Mouse (Mus musculus) olfactory bulb, adult 2 months (tissue): Measurements from ENCODE around the gene Purb.

Experiments used
- CTCF ChIP-seq: fragments of 200-500 bp; IDR thresholded peaks from 2 replicates; pipeline ENCODE4 v1.5.1; 2012; ENCODE audit warnings: low read depth, mild to moderate bottlenecking, low read length, moderate library complexity; ENCODE audit not compliant: insufficient read depth
- POLR2A ChIP-seq: fragments of 200-500 bp; IDR thresholded peaks from 2 replicates; pipeline ENCODE4 v1.6.1; 2012; ENCODE audit warnings: mild to moderate bottlenecking, low read depth, low read length, moderate library complexity; ENCODE audit not compliant: insufficient read depth

DNA sequence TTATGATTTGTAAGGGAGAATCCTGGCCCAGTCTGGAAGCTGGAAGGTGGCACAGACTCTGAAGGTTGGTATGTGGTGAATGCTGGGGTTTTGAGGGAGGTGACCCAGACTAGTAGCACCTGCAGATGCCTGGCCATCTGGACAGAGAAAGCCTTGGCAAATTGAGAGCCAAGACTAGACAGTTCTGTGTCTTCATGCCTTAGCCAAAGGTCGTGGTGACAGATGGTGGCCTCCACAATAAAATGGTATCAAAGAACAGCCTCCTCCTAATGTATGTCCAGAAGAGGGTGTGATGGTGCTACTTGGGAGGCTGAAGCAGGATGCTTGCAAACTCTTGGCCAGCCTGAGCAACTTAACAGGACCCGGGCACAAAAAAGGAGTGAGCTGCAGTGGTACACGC is 28.5 kb upstream of the Purb start:
- no peak for TF ChIP-seq CTCF
- TF ChIP-seq POLR2A = no peak
